Comparison of ENCODE assay signal across 7 mouse cellular contexts in the genomic region with DNA sequence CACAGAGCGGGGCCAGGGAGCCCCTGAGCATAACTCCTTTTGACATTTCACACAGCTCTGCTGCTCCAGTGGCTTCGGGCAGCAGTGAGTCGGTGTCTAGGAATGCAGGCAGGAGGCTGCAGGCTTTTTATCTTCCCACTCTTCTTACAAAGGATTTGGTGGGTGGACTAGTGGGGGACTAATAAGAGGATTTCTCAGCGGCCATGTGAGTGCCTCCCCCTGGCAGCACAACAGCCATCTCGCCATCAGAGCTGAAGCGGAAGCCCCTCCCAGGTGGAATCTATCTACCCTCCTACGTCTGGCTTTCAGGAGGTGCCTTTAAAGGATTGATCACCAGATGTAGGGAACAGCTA. TPM values are rescaled to one million over a fixed set of nuclear protein-coding genes. Genes with fewer than 3 reads are reported as not detected.
DNase-seq lines count a peak whose midpoint lies in the region; ATAC-seq lines count a peak whose summit lies in the region.

No protein-coding gene starts in this region.

- peak overlapping the region; percentile 41; the same call in 1 of the 2 replicates for H3K9ac ChIP-seq in forebrain, embryonic 11.5 days (ENCODE audit: low read length)
- H3K9ac ChIP-seq in limb, embryonic 15.5 days = no peak overlapping the region

- peak overlapping the region; percentile 24; the same call in 1 of the 2 replicates for H3K4me2 ChIP-seq in forebrain, embryonic 11.5 days (ENCODE audit: low read depth, low read length, severe bottlenecking)
- peak overlapping the region; percentile 12 for H3K4me2 ChIP-seq in limb, embryonic 15.5 days

- H3K27ac ChIP-seq in forebrain, embryonic 11.5 days (ENCODE audit: low read depth, low read length) = peak overlapping the region; percentile 28; the same call in 1 of the 2 replicates
- H3K27ac ChIP-seq in limb, embryonic 15.5 days = peak overlapping the region; percentile 74

- peak; percentile 8 for DNase-seq in right cerebral cortex, adult 18-20 months
- DNase-seq in right cerebral cortex, postnatal 10 days (ENCODE audit: low spot score in 2 of 2) = no peak
- DNase-seq in forebrain, embryonic 11.5 days (ENCODE audit: low spot score) = no peak
- DNase-seq in cerebellum, adult 9-11 months = no peak
- DNase-seq in cerebellum, adult 9-10 months = no peak

- no peaks in the 10 kb centered on the region for H3K27me3 ChIP-seq in forebrain, embryonic 11.5 days (ENCODE audit: control insufficient read depth, insufficient read depth, low read length)
- H3K27me3 ChIP-seq in limb, embryonic 15.5 days = no peaks in the 10 kb centered on the region

- no peak for ATAC-seq in forebrain, embryonic 11.5 days (replicated peaks; ENCODE audit: low FRiP score)
- ATAC-seq in limb, embryonic 15.5 days (ENCODE audit: insufficient number of reproducible peaks, low FRiP score, low TSS enrichment, low read depth) = no peak
- ATAC-seq in megakaryocyte-erythroid progenitor cell, adult 5-6 weeks (replicated peaks; ENCODE audit: low FRiP score, low TSS enrichment, poor library complexity, severe bottlenecking) = no peak

- WGBS in forebrain, embryonic 11.5 days = 12% methylated on average over 7 of the region's 7 CpGs
- 11% methylated on average over 7 of the region's 7 CpGs for WGBS in limb, embryonic 15.5 days

- no peaks in the 10 kb centered on the region for H3K36me3 ChIP-seq in forebrain, embryonic 11.5 days (ENCODE audit: control insufficient read depth, insufficient read depth, low read length)
- no peaks in the 10 kb centered on the region for H3K36me3 ChIP-seq in limb, embryonic 15.5 days

- H3K9me3 ChIP-seq in forebrain, embryonic 11.5 days (ENCODE audit: control insufficient read depth, low read length) = no peaks in the 10 kb centered on the region
- H3K9me3 ChIP-seq in limb, embryonic 15.5 days = no peaks in the 10 kb centered on the region

- H3K4me1 ChIP-seq in forebrain, embryonic 11.5 days (replicated peaks; ENCODE audit: control insufficient read depth, insufficient read depth, low read length) = peaks cover 19% of the 10 kb centered on the region
- H3K4me1 ChIP-seq in limb, embryonic 15.5 days = peaks cover 44% of the 10 kb centered on the region

- no peak overlapping the region for H3K4me3 ChIP-seq in forebrain, embryonic 11.5 days (ENCODE audit: low read depth, low read length)
- H3K4me3 ChIP-seq in limb, embryonic 15.5 days = no peak overlapping the region

RNA-seq across cellular contexts. Expression of a gene that starts 34.7 kb away (rescaled TPM):
- polyA plus RNA-seq in forebrain, embryonic 11.5 days (2014; fragmentation: Nextera tagmentation; extraction: Ambion mirVana) = 51.8 and 63.9 TPM in 2 replicates
- 102 and 108 TPM in 2 replicates for polyA plus RNA-seq in limb, embryonic 15.5 days (2015; fragmentation: Nextera tagmentation; extraction: Ambion mirVana)
- total RNA-seq in megakaryocyte-erythroid progenitor cell, adult 5-6 weeks (2014; fragmentation: Nextera tagmentation) = 23.6 and 24.4 TPM in 2 replicates
- 15.8 and 24.5 TPM in 2 replicates for total RNA-seq in megakaryocyte-erythroid progenitor cell, adult 5-6 weeks (2017)

RNA-seq across cellular contexts. Expression of a gene that starts 44.1 kb away (rescaled TPM):
- polyA plus RNA-seq in forebrain, embryonic 11.5 days (2014; fragmentation: Nextera tagmentation; extraction: Ambion mirVana) = 9.7 and 10.6 TPM in 2 replicates
- polyA plus RNA-seq in limb, embryonic 15.5 days (2015; fragmentation: Nextera tagmentation; extraction: Ambion mirVana) = 15.6 and 17.9 TPM in 2 replicates
- total RNA-seq in megakaryocyte-erythroid progenitor cell, adult 5-6 weeks (2014; fragmentation: Nextera tagmentation) = 8.3 and 20.5 TPM in 2 replicates
- total RNA-seq in megakaryocyte-erythroid progenitor cell, adult 5-6 weeks (2017) = 17.5 and 28.1 TPM in 2 replicates
